Mouse (Mus musculus) kidney, postnatal 25 days (tissue): Measurements from ENCODE around the gene Igsf21.

ENCODE experiments used
- DNase-seq, 2 experiments: peaks; one replicate each; pipeline ENCODE4 v3.0.0; 2021; ENCODE audit warnings: mixed read lengths in 2 of 2

The Igsf21 gene

GRCm38 (mm10) chr4:140094835-140095234 lies 151.7 kb downstream of the Igsf21 start:
- no peak for DNase-seq

GRCm38 (mm10) chr4:140092367-140092766 lies 154.2 kb downstream of the Igsf21 start:
- DNase-seq: no peak

GRCm38 (mm10) chr4:140091693-140092092 lies 154.9 kb downstream of the Igsf21 start:
- DNase-seq: no peak

GRCm38 (mm10) chr4:140089676-140090075 lies 156.9 kb downstream of the Igsf21 start:
- DNase-seq: no peak

- no peak for DNase-seq
Observed at GRCm38 (mm10) chr4:140088711-140089440, 157.7 kb downstream of the Igsf21 start.

- DNase-seq: no peak
Observed at GRCm38 (mm10) chr4:140086192-140086591, 160.4 kb downstream of the Igsf21 start.

GRCm38 (mm10) chr4:140084521-140085011 lies 162.0 kb downstream of the Igsf21 start:
- DNase-seq: peak in 1 of 2 experiments; percentile 14

GRCm38 (mm10) chr4:140084064-140084463 lies 162.5 kb downstream of the Igsf21 start:
- DNase-seq: no peak

- no peak for DNase-seq
Observed at GRCm38 (mm10) chr4:140078416-140078815, 168.2 kb downstream of the Igsf21 start.

- no peak for DNase-seq
Observed at GRCm38 (mm10) chr4:140077615-140078014, 169.0 kb downstream of the Igsf21 start.

GRCm38 (mm10) chr4:140076852-140077563 lies 169.6 kb downstream of the Igsf21 start:
- no peak for DNase-seq

GRCm38 (mm10) chr4:140076428-140076827 lies 170.2 kb downstream of the Igsf21 start:
- no peak for DNase-seq

GRCm38 (mm10) chr4:140071047-140071446 lies 175.5 kb downstream of the Igsf21 start:
- DNase-seq: no peak

GRCm38 (mm10) chr4:140070331-140070652 lies 176.3 kb downstream of the Igsf21 start:
- DNase-seq: no peak

GRCm38 (mm10) chr4:140069563-140070330 lies 176.8 kb downstream of the Igsf21 start:
- DNase-seq: no peak

GRCm38 (mm10) chr4:140068468-140068867 lies 178.1 kb downstream of the Igsf21 start:
- DNase-seq: no peak

- no peak for DNase-seq
Observed at GRCm38 (mm10) chr4:140066011-140066410, 180.6 kb downstream of the Igsf21 start.

- DNase-seq: no peak
Observed at GRCm38 (mm10) chr4:140063153-140063671, 183.4 kb downstream of the Igsf21 start.

- no peak for DNase-seq
Observed at GRCm38 (mm10) chr4:140060251-140060650, 186.3 kb downstream of the Igsf21 start.

- no peak for DNase-seq
Observed at GRCm38 (mm10) chr4:140053042-140053441, 193.5 kb downstream of the Igsf21 start.

- DNase-seq: peak in 1 of 2 experiments; percentile 15
Observed at GRCm38 (mm10) chr4:140052575-140052974, 194.0 kb downstream of the Igsf21 start.

GRCm38 (mm10) chr4:140047807-140048362 lies 198.7 kb downstream of the Igsf21 start:
- no peak for DNase-seq

- DNase-seq: no peak
Observed at GRCm38 (mm10) chr4:140043953-140044352, 202.6 kb downstream of the Igsf21 start.
